Mouse (Mus musculus): ENCODE data around the gene Fam214a. TPM values are rescaled to one million over a fixed set of nuclear protein-coding genes. Genes with fewer than 3 reads are reported as not detected.
A peak's percentile ranks its signal among the peaks of the same experiment; 100 is the strongest.

The Fam214a gene
- polyA plus RNA-seq, 1 experiment from 2014 or later: 20.5 TPM

- no peaks in the 10 kb centered on the region for H3K9me3 ChIP-seq (ENCODE audit: control insufficient read depth, low read length)
- peaks cover 30% of the 10 kb centered on the region for H3K4me1 ChIP-seq (ENCODE audit: control insufficient read depth, insufficient read depth, low read depth, low read length)
- H3K27me3 ChIP-seq (replicated peaks; ENCODE audit: control insufficient read depth, insufficient read depth, low read length): no peaks in the 10 kb centered on the region
- H3K36me3 ChIP-seq (ENCODE audit: control insufficient read depth, insufficient read depth, low read length): no peaks in the 10 kb centered on the region
- peak overlapping the region; percentile 53 for H3K4me2 ChIP-seq (ENCODE audit: low read length)
- peak overlapping the region; percentile 50 for H3K9ac ChIP-seq (ENCODE audit: low read depth, low read length)
- H3K4me3 ChIP-seq (ENCODE audit: low read length): no peak overlapping the region
- peak overlapping the region; percentile 95 for H3K27ac ChIP-seq (ENCODE audit: low read depth, low read length)
- no peak for ATAC-seq
- under 1% methylated on average over 11 of the region's 11 CpGs for WGBS
Observed at GRCm38 (mm10) chr9:74974758-74975157, 22.1 kb downstream of the Fam214a start.

GRCm38 (mm10) chr9:74975416-74975815 is 22.7 kb downstream of the Fam214a start:
- Histone ChIP-seq H3K4me1 (ENCODE audit: control insufficient read depth, insufficient read depth, low read depth, low read length) (peaks cover 32% of the 10 kb centered on the region), H3K27ac (ENCODE audit: low read depth, low read length) (peak overlapping the region; percentile 95), H3K9me3 (ENCODE audit: control insufficient read depth, low read length) (no peaks in the 10 kb centered on the region), H3K4me3 (ENCODE audit: low read length) (peak overlapping the region; percentile 58), H3K36me3 (ENCODE audit: control insufficient read depth, insufficient read depth, low read length) (no peaks in the 10 kb centered on the region), H3K9ac (ENCODE audit: low read depth, low read length) (peak overlapping the region; percentile 76; the same call in 1 of the 2 replicates), H3K4me2 (ENCODE audit: low read length) (peak overlapping the region; percentile 53), H3K27me3 (replicated peaks; ENCODE audit: control insufficient read depth, insufficient read depth, low read length) (no peaks in the 10 kb centered on the region)
- ATAC-seq: peak; percentile 30
- WGBS: 10% methylated on average over 7 of the region's 7 CpGs

- H3K4me3 ChIP-seq (ENCODE audit: low read length): peak overlapping the region; percentile 58
- H3K9ac ChIP-seq (ENCODE audit: low read depth, low read length): peak overlapping the region; percentile 76
- peak; percentile 99 for ATAC-seq
- peak overlapping the region; percentile 95 for H3K27ac ChIP-seq (ENCODE audit: low read depth, low read length)
- peak overlapping the region; percentile 53 for H3K4me2 ChIP-seq (ENCODE audit: low read length)
- under 1% methylated on average over 23 of the region's 23 CpGs for WGBS
- peaks cover 32% of the 10 kb centered on the region for H3K4me1 ChIP-seq (ENCODE audit: control insufficient read depth, insufficient read depth, low read depth, low read length)
- no peaks in the 10 kb centered on the region for H3K27me3 ChIP-seq (replicated peaks; ENCODE audit: control insufficient read depth, insufficient read depth, low read length)
- H3K9me3 ChIP-seq (ENCODE audit: control insufficient read depth, low read length): no peaks in the 10 kb centered on the region
- no peaks in the 10 kb centered on the region for H3K36me3 ChIP-seq (ENCODE audit: control insufficient read depth, insufficient read depth, low read length)
Observed at GRCm38 (mm10) chr9:74975911-74976563, 23.4 kb downstream of the Fam214a start.

GRCm38 (mm10) chr9:74977251-74977650 is 24.6 kb downstream of the Fam214a start:
- Histone ChIP-seq H3K36me3 (ENCODE audit: control insufficient read depth, insufficient read depth, low read length) (no peaks in the 10 kb centered on the region), H3K4me2 (ENCODE audit: low read length) (peak overlapping the region; percentile 53), H3K9me3 (ENCODE audit: control insufficient read depth, low read length) (no peaks in the 10 kb centered on the region), H3K4me3 (ENCODE audit: low read length) (peak overlapping the region; percentile 58), H3K9ac (ENCODE audit: low read depth, low read length) (no peak overlapping the region), H3K27me3 (replicated peaks; ENCODE audit: control insufficient read depth, insufficient read depth, low read length) (no peaks in the 10 kb centered on the region), H3K27ac (ENCODE audit: low read depth, low read length) (no peak overlapping the region; the same call in 1 of the 2 replicates), H3K4me1 (ENCODE audit: control insufficient read depth, insufficient read depth, low read depth, low read length) (peaks cover 32% of the 10 kb centered on the region)
- 60% methylated on average over 2 of the region's 2 CpGs for WGBS
- no peak for ATAC-seq

- ATAC-seq: no peak
- H3K27me3 ChIP-seq (replicated peaks; ENCODE audit: control insufficient read depth, insufficient read depth, low read length): no peaks in the 10 kb centered on the region
- H3K9ac ChIP-seq (ENCODE audit: low read depth, low read length): peak overlapping the region; percentile 7; the same call in 1 of the 2 replicates
- H3K4me2 ChIP-seq (ENCODE audit: low read length): peak overlapping the region; percentile 53
- 45% methylated on average over 7 of the region's 7 CpGs for whole genome bisulfite sequencing
- no peaks in the 10 kb centered on the region for H3K36me3 ChIP-seq (ENCODE audit: control insufficient read depth, insufficient read depth, low read length)
- peaks cover 32% of the 10 kb centered on the region for H3K4me1 ChIP-seq (ENCODE audit: control insufficient read depth, insufficient read depth, low read depth, low read length)
- H3K27ac ChIP-seq (ENCODE audit: low read depth, low read length): 0 out of 2 replicates have a peak overlapping the region, but pooled peaks have one; percentile 29
- peak overlapping the region; percentile 13 for H3K4me3 ChIP-seq (ENCODE audit: low read length)
- no peaks in the 10 kb centered on the region for H3K9me3 ChIP-seq (ENCODE audit: control insufficient read depth, low read length)
Observed at GRCm38 (mm10) chr9:74977962-74978361, 25.3 kb downstream of the Fam214a start.

GRCm38 (mm10) chr9:74978868-74979267 is 26.2 kb downstream of the Fam214a start:
- no peak for ATAC-seq
- Histone ChIP-seq H3K9me3 (ENCODE audit: control insufficient read depth, low read length) (no peaks in the 10 kb centered on the region), H3K4me2 (ENCODE audit: low read length) (no peak overlapping the region), H3K4me3 (ENCODE audit: low read length) (no peak overlapping the region), H3K36me3 (ENCODE audit: control insufficient read depth, insufficient read depth, low read length) (no peaks in the 10 kb centered on the region), H3K4me1 (ENCODE audit: control insufficient read depth, insufficient read depth, low read depth, low read length) (peaks cover 32% of the 10 kb centered on the region), H3K27me3 (replicated peaks; ENCODE audit: control insufficient read depth, insufficient read depth, low read length) (no peaks in the 10 kb centered on the region), H3K27ac (ENCODE audit: low read depth, low read length) (no peak overlapping the region), H3K9ac (ENCODE audit: low read depth, low read length) (no peak overlapping the region)
- 83% methylated on average over 7 of the region's 7 CpGs for WGBS

GRCm38 (mm10) chr9:74979371-74979770 is 26.7 kb downstream of the Fam214a start:
- no peaks in the 10 kb centered on the region for H3K36me3 ChIP-seq (ENCODE audit: control insufficient read depth, insufficient read depth, low read length)
- no peak overlapping the region for H3K27ac ChIP-seq (ENCODE audit: low read depth, low read length)
- H3K9ac ChIP-seq (ENCODE audit: low read depth, low read length): no peak overlapping the region
- H3K4me1 ChIP-seq (ENCODE audit: control insufficient read depth, insufficient read depth, low read depth, low read length): peaks cover 30% of the 10 kb centered on the region
- ATAC-seq: no peak
- no peaks in the 10 kb centered on the region for H3K9me3 ChIP-seq (ENCODE audit: control insufficient read depth, low read length)
- no peak overlapping the region for H3K4me3 ChIP-seq (ENCODE audit: low read length)
- H3K27me3 ChIP-seq (replicated peaks; ENCODE audit: control insufficient read depth, insufficient read depth, low read length): no peaks in the 10 kb centered on the region
- WGBS: 79% methylated on average over 5 of the region's 5 CpGs
- no peak overlapping the region for H3K4me2 ChIP-seq (ENCODE audit: low read length)

- no peak overlapping the region for H3K4me3 ChIP-seq (ENCODE audit: low read length)
- no peak overlapping the region for H3K9ac ChIP-seq (ENCODE audit: low read depth, low read length)
- no peaks in the 10 kb centered on the region for H3K27me3 ChIP-seq (replicated peaks; ENCODE audit: control insufficient read depth, insufficient read depth, low read length)
Observed at GRCm38 (mm10) chr9:74979866-74980265, 27.2 kb downstream of the Fam214a start.

GRCm38 (mm10) chr9:74981663-74982111 is 29.0 kb downstream of the Fam214a start:
- WGBS: 68% methylated on average over 3 of the region's 3 CpGs
- ATAC-seq: no peak

More at GRCm38 (mm10) chr9:74979866-74980265, 27.2 kb downstream of the Fam214a start:
- 78% methylated on average over 1 of the region's 1 CpGs for WGBS
- ATAC-seq: no peak
- Histone ChIP-seq H3K4me2 (ENCODE audit: low read length) (no peak overlapping the region), H3K4me1 (ENCODE audit: control insufficient read depth, insufficient read depth, low read depth, low read length) (peaks cover 25% of the 10 kb centered on the region), H3K27ac (ENCODE audit: low read depth, low read length) (peak overlapping the region; percentile 29; the same call in 1 of the 2 replicates), H3K36me3 (ENCODE audit: control insufficient read depth, insufficient read depth, low read length) (no peaks in the 10 kb centered on the region), H3K9me3 (ENCODE audit: control insufficient read depth, low read length) (no peaks in the 10 kb centered on the region)

More at GRCm38 (mm10) chr9:74981663-74982111, 29.0 kb downstream of the Fam214a start:
- no peak overlapping the region for H3K9ac ChIP-seq (ENCODE audit: low read depth, low read length)
- no peaks in the 10 kb centered on the region for H3K36me3 ChIP-seq (ENCODE audit: control insufficient read depth, insufficient read depth, low read length)
- H3K4me3 ChIP-seq (ENCODE audit: low read length): no peak overlapping the region
- H3K27ac ChIP-seq (ENCODE audit: low read depth, low read length): no peak overlapping the region
- no peaks in the 10 kb centered on the region for H3K9me3 ChIP-seq (ENCODE audit: control insufficient read depth, low read length)
- no peaks in the 10 kb centered on the region for H3K27me3 ChIP-seq (replicated peaks; ENCODE audit: control insufficient read depth, insufficient read depth, low read length)
- H3K4me1 ChIP-seq (ENCODE audit: control insufficient read depth, insufficient read depth, low read depth, low read length): peaks cover 17% of the 10 kb centered on the region
- no peak overlapping the region for H3K4me2 ChIP-seq (ENCODE audit: low read length)
